Mouse (Mus musculus): ENCODE data around the gene Ly6g6d.

Ly6g6d gene

DNA sequence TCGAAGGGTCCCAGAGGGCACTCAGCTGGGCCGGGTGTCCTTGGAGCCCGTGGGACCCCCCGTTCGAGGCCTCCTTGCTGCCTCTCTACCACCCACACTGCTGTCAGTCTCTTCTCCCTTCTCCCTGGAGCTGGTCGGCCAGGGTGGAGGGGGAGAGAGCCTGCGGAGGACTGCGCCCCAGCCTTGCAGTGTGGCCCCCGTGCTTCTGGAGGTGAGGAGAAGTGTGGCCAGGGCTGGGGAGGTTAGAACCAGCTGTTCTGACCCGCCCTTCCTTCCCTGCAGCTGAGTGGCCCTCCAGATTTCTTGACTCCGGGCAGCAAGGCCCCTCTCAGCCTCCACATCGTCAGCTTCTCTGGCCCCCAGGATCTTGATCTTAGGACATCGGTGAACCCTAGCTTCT is 53.6 kb downstream of the Ly6g6d start:
- no peak for DNase-seq (ENCODE audit: low spot score in 2 of 2)

DNA sequence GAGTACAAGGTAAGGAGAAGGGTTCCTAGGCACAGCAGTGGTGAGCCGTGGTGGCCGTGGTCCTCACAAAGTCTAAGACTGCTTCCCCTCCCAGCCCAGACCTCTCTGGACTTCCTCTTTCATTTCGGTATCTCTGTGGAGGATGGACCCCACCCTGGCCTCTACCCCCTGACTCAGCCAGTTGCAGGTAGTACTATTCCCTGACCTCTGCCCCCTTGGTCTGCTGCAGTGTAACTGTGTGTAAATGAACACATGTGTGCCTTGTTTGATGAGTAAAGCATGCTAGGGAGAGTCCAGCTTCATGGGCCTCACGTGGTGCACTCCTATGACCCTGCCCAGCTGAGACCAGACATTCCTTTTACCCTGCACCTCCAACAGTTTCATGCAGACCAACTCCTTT is 54.1 kb downstream of the Ly6g6d start:
- DNase-seq (ENCODE audit: low spot score in 2 of 2): no peak

- no peak for DNase-seq (ENCODE audit: low spot score in 2 of 2)
Observed at GRCm38 (mm10) chr17:35023221-35023620, 54.6 kb downstream of the Ly6g6d start.

- no peak for DNase-seq (ENCODE audit: low spot score in 2 of 2)
Observed at GRCm38 (mm10) chr17:35022541-35023060, 55.3 kb downstream of the Ly6g6d start.

- DNase-seq (ENCODE audit: low spot score in 2 of 2): no peak
Observed at GRCm38 (mm10) chr17:35021842-35022477, 55.9 kb downstream of the Ly6g6d start.
